Comparison of ENCODE assay signal across 8 mouse cellular contexts in genomic region chr7:125393228-125393627, GRCm38 (mm10). TPM values are rescaled to one million over a fixed set of nuclear protein-coding genes. Genes with fewer than 3 reads are reported as not detected.
DNase-seq lines count a peak whose midpoint lies in the region; ATAC-seq and TF ChIP-seq lines count a peak whose summit lies in the region.

No protein-coding gene starts in this region.

- intact Hi-C loops in heart, postnatal 36 days (cut with DNase I): loop anchor here (5.0 to 10.0 kb wide), 4 partner anchors 1011 to 1868 kb away; no protein-coding TSS in a partner anchor

- H3K9ac ChIP-seq in heart, embryonic 13.5 days: peak overlapping the region; percentile 81
- H3K9ac ChIP-seq in neural tube, embryonic 13.5 days: peak overlapping the region; percentile 69

- H3K4me2 ChIP-seq in heart, embryonic 13.5 days: peak overlapping the region; percentile 86
- H3K4me2 ChIP-seq in neural tube, embryonic 13.5 days: peak overlapping the region; percentile 64

- peak overlapping the region; percentile 53 for H3K4me3 ChIP-seq in heart, embryonic 13.5 days
- H3K4me3 ChIP-seq in embryonic fibroblast, embryonic 13.5 days (ENCODE audit: insufficient read depth, low read length): peak overlapping the region; percentile 17; the same call in 1 of the 2 replicates
- peak overlapping the region; percentile 37 for H3K4me3 ChIP-seq in neural tube, embryonic 13.5 days

- no peaks in the 10 kb centered on the region for H3K9me3 ChIP-seq in heart, embryonic 13.5 days
- H3K9me3 ChIP-seq in neural tube, embryonic 13.5 days: no peaks in the 10 kb centered on the region

- ATAC-seq in heart, embryonic 13.5 days (ENCODE audit: extremely low read depth, insufficient number of reproducible peaks, low FRiP score, low TSS enrichment): no peak
- ATAC-seq in neural tube, embryonic 13.5 days (ENCODE audit: low read depth): peak; percentile 70

- no peaks in the 10 kb centered on the region for H3K36me3 ChIP-seq in heart, embryonic 13.5 days
- no peaks in the 10 kb centered on the region for H3K36me3 ChIP-seq in neural tube, embryonic 13.5 days

- peaks cover 9% of the 10 kb centered on the region for H3K4me1 ChIP-seq in heart, embryonic 13.5 days
- no peaks in the 10 kb centered on the region; the same call in 1 of the 2 replicates for H3K4me1 ChIP-seq in embryonic fibroblast, embryonic 13.5 days (ENCODE audit: control insufficient read depth, insufficient read depth, low read length)
- H3K4me1 ChIP-seq in neural tube, embryonic 13.5 days (replicated peaks): peaks cover 8% of the 10 kb centered on the region

- WGBS in heart, embryonic 13.5 days: 1% methylated on average over 16 of the region's 16 CpGs
- 2% methylated on average over 16 of the region's 16 CpGs for WGBS in neural tube, embryonic 13.5 days

- TF ChIP-seq POLR2A in embryonic fibroblast, embryonic 13.5 days (IDR thresholded peaks at IDR 0.05; ENCODE audit: low read depth, low read length): no peak

- H3K27ac ChIP-seq in heart, embryonic 13.5 days (replicated peaks): no peak overlapping the region; the same call in 1 of the 2 replicates
- H3K27ac ChIP-seq in embryonic fibroblast, embryonic 13.5 days (ENCODE audit: insufficient read depth, low read length): no peak overlapping the region
- peak overlapping the region; percentile 70 for H3K27ac ChIP-seq in neural tube, embryonic 13.5 days (replicated peaks)

- TF ChIP-seq CTCF in embryonic fibroblast, embryonic 13.5 days (IDR thresholded peaks at IDR 0.05; ENCODE audit: borderline replicate concordance, insufficient read depth, low read length): no peak

- H3K27me3 ChIP-seq in heart, embryonic 13.5 days (replicated peaks): peaks cover 10% of the 10 kb centered on the region; the same call in 1 of the 2 replicates
- H3K27me3 ChIP-seq in neural tube, embryonic 13.5 days: peaks cover 17% of the 10 kb centered on the region

- DNase-seq in heart, postnatal 36 days: no peak
- peak; percentile 18 for DNase-seq in ES-CJ7 (ENCODE audit: low read depth, low spot score)
- peak; percentile 14 to 30 for DNase-seq in kidney, postnatal 4 days
- DNase-seq in adrenal gland, adult 8-10 months: no peak
- DNase-seq in lung, postnatal 36 days: no peak

RNA-seq across cellular contexts. Expression of gene Kdm8, which starts 51.2 kb away (rescaled TPM):
- 6.7 and 7.7 TPM in 2 replicates for polyA plus RNA-seq in heart, embryonic 13.5 days (2015; fragmentation: Nextera tagmentation; extraction: Ambion mirVana)
- total RNA-seq in heart, postnatal 36 days (2021): 1 to 10 TPM; 3.0 to 5.6 TPM
- 3.7 and 4.1 TPM in 2 replicates for polyA plus RNA-seq in embryonic fibroblast, embryonic 13.5 days (2011; ENCODE audit: insufficient read length, low read depth, missing spikeins)
- 4.7 and 5.4 TPM in 2 replicates for polyA plus RNA-seq in neural tube, embryonic 13.5 days (2015; fragmentation: Nextera tagmentation; extraction: Ambion mirVana)
- 1 to 10 TPM; 4.8 to 8.5 (median 6.2) TPM for total RNA-seq in adrenal gland, adult 8-10 months (2022)

Comparison
In these comparisons a context has a peak if more than half of its experiments do, and no peak if none do; other contexts are left out.
1. DNase-seq: peak in ES-CJ7 (single experiment) and kidney, postnatal 4 days (2 of 2); none in heart, postnatal 36 days (0 of 2), adrenal gland, adult 8-10 months (single experiment) and lung, postnatal 36 days (single experiment).
2. Peak in every context shown above with its lines, with median percentiles within 50 percentile points of each other: H3K4me3 ChIP-seq.